Mouse (Mus musculus) olfactory bulb, adult 2 months (tissue): Measurements from ENCODE around the gene Cradd.

ENCODE experiments used
- CTCF ChIP-seq: fragments of 200-500 bp; IDR thresholded peaks from 2 replicates; pipeline ENCODE4 v1.5.1; 2012; ENCODE audit warnings: low read depth, mild to moderate bottlenecking, low read length, moderate library complexity; ENCODE audit not compliant: insufficient read depth
- POLR2A ChIP-seq: fragments of 200-500 bp; IDR thresholded peaks from 2 replicates; pipeline ENCODE4 v1.6.1; 2012; ENCODE audit warnings: mild to moderate bottlenecking, low read depth, low read length, moderate library complexity; ENCODE audit not compliant: insufficient read depth

- no peak for TF ChIP-seq CTCF
- no peak for TF ChIP-seq POLR2A
Observed at GRCm38 (mm10) chr10:95283434-95283833, 40.5 kb downstream of the Cradd start.
